Mouse (Mus musculus): ENCODE data around the gene Gm11168. TPM values are rescaled to one million over a fixed set of nuclear protein-coding genes. Genes with fewer than 3 reads are reported as not detected.
A peak's percentile ranks its signal among the peaks of the same experiment; 100 is the strongest.
"Not testable (repeated sequence)": the region's sequence is repeated elsewhere in the genome, so short reads cannot be mapped to it uniquely, and the experiment has no call there.

The Gm11168 gene
- polyA plus RNA-seq (2014; fragmentation: Nextera tagmentation; extraction: Ambion mirVana) = not detected in 2 replicates

DNA sequence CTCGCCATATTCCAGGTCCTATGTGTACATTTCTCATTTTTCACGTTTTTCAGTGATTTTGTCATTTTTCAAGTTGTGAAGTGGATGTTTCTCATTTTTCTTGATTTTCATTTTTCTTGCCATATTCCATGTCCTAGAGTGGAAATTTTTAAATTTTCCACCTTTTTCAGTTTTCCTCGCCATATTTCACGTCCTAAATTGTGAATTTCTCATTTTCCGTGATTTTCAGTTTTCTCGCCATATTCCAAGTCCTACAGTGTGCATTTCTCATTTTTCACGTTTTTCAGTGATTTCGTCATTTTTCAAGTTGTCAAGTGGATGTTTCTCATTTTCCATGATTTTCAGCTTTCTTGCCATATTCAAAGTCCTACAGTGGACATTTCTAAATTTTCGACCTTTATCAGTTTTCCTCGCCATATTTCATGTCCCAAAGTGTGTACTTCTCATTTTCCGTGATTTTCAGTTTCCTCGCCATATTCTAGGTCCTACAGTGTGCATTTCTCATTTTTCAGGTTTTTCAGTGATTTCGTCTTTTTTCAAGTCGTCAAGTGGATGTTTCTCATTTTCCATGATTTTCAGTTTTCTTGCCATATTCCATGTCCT, at the start of gene Gm11168:
TSS of gene Gm11168 (plus strand) at position 553 of the 603 bp plus-strand sequence.
- H3K27me3 ChIP-seq (ENCODE audit: control insufficient read depth, insufficient read depth, low read length); H3K4me2 ChIP-seq (ENCODE audit: low read depth, low read length); ATAC-seq (replicated peaks; ENCODE audit: insufficient number of reproducible peaks, low FRiP score, low TSS enrichment, low read depth); H3K9me3 ChIP-seq (replicated peaks; ENCODE audit: control insufficient read depth, low read length); H3K27ac ChIP-seq (replicated peaks; ENCODE audit: low read depth, low read length); H3K4me3 ChIP-seq (ENCODE audit: low read depth, low read length); DNase-seq (ENCODE audit: low spot score); H3K9ac ChIP-seq (replicated peaks; ENCODE audit: low read length); H3K4me1 ChIP-seq (ENCODE audit: control insufficient read depth, insufficient read depth, low read length); H3K36me3 ChIP-seq (replicated peaks; ENCODE audit: control insufficient read depth, insufficient read depth, low read depth, low read length): not testable (repeated sequence)
- 72% methylated on average over 6 of the region's 14 CpGs for WGBS

- not testable (repeated sequence) for H3K4me1 ChIP-seq (ENCODE audit: control insufficient read depth, insufficient read depth, low read length); H3K9me3 ChIP-seq (replicated peaks; ENCODE audit: control insufficient read depth, low read length); H3K4me2 ChIP-seq (ENCODE audit: low read depth, low read length); H3K36me3 ChIP-seq (replicated peaks; ENCODE audit: control insufficient read depth, insufficient read depth, low read depth, low read length); H3K27me3 ChIP-seq (ENCODE audit: control insufficient read depth, insufficient read depth, low read length); H3K27ac ChIP-seq (replicated peaks; ENCODE audit: low read depth, low read length); H3K4me3 ChIP-seq (ENCODE audit: low read depth, low read length); H3K9ac ChIP-seq (replicated peaks; ENCODE audit: low read length); ATAC-seq (replicated peaks; ENCODE audit: insufficient number of reproducible peaks, low FRiP score, low TSS enrichment, low read depth)
- peak; percentile 47 for DNase-seq (ENCODE audit: low spot score)
- 66% methylated on average over 12 of the region's 12 CpGs for WGBS
Measured at GRCm38 (mm10) chr9:3000445-3000972, 2.6 kb upstream of the Gm11168 start, which contains the start of gene Gm10722. Gene Gm10722, plus strand, starts transcription at chr9:3000922.

DNA sequence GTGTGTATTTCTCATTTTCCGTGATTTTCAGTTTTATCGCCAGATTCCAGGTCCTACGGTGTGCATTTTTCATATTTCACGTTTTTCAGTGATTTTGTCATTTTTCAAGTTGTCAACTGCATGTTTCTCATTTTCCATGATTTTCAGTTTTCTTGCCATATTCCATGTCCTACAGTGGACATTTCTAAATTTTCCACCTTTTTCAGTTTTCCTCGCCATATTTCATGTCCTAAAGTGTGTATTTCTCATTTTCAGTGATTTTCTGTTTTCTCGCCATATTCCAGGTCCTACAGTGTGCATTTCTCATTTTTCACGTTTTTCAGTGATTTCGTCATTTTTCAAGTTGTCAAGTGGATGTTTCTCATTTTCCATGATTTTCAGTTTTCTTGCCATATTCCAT, 2.1 kb upstream of the Gm11168 start:
- not testable (repeated sequence) for ATAC-seq (replicated peaks; ENCODE audit: insufficient number of reproducible peaks, low FRiP score, low TSS enrichment, low read depth); H3K27ac ChIP-seq (replicated peaks; ENCODE audit: low read depth, low read length); H3K4me2 ChIP-seq (ENCODE audit: low read depth, low read length); H3K36me3 ChIP-seq (replicated peaks; ENCODE audit: control insufficient read depth, insufficient read depth, low read depth, low read length); H3K4me3 ChIP-seq (ENCODE audit: low read depth, low read length); DNase-seq (ENCODE audit: low spot score); H3K27me3 ChIP-seq (ENCODE audit: control insufficient read depth, insufficient read depth, low read length); H3K9me3 ChIP-seq (replicated peaks; ENCODE audit: control insufficient read depth, low read length); H3K9ac ChIP-seq (replicated peaks; ENCODE audit: low read length); H3K4me1 ChIP-seq (ENCODE audit: control insufficient read depth, insufficient read depth, low read length)
- WGBS = 65% methylated on average over 8 of the region's 8 CpGs

GRCm38 (mm10) chr9:3001948-3002659, 1.0 kb upstream of the Gm11168 start:
- H3K27me3 ChIP-seq (ENCODE audit: control insufficient read depth, insufficient read depth, low read length); H3K36me3 ChIP-seq (replicated peaks; ENCODE audit: control insufficient read depth, insufficient read depth, low read depth, low read length); H3K4me2 ChIP-seq (ENCODE audit: low read depth, low read length); H3K27ac ChIP-seq (replicated peaks; ENCODE audit: low read depth, low read length); H3K9ac ChIP-seq (replicated peaks; ENCODE audit: low read length); H3K9me3 ChIP-seq (replicated peaks; ENCODE audit: control insufficient read depth, low read length); H3K4me1 ChIP-seq (ENCODE audit: control insufficient read depth, insufficient read depth, low read length); H3K4me3 ChIP-seq (ENCODE audit: low read depth, low read length): not testable (repeated sequence)
- WGBS = 54% methylated on average over 8 of the region's 11 CpGs
- DNase-seq (ENCODE audit: low spot score) (peak; percentile 70), ATAC-seq (replicated peaks; ENCODE audit: insufficient number of reproducible peaks, low FRiP score, low TSS enrichment, low read depth) (peak; percentile 88)

DNA sequence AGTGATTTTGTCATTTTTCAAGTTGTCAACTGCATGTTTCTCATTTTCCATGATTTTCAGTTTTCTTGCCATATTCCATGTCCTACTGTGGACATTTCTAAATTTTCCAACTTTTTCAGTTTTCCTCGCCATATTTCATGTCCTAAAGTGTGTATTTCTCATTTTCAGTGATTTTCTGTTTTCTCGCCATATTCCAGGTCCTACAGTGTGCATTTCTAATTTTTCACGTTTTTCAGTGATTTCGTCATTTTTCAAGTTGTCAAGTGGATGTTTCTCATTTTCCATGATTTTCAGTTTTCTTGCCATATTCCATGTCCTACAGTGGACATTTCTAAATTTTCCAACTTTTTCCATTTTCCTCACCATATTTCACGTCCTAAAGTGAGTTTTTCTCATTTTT, 3.0 kb downstream of the Gm11168 start:
- not testable (repeated sequence) for H3K9ac ChIP-seq (replicated peaks; ENCODE audit: low read length); H3K36me3 ChIP-seq (replicated peaks; ENCODE audit: control insufficient read depth, insufficient read depth, low read depth, low read length); H3K4me1 ChIP-seq (ENCODE audit: control insufficient read depth, insufficient read depth, low read length); H3K27ac ChIP-seq (replicated peaks; ENCODE audit: low read depth, low read length); H3K4me2 ChIP-seq (ENCODE audit: low read depth, low read length); ATAC-seq (replicated peaks; ENCODE audit: insufficient number of reproducible peaks, low FRiP score, low TSS enrichment, low read depth); DNase-seq (ENCODE audit: low spot score); H3K4me3 ChIP-seq (ENCODE audit: low read depth, low read length); H3K27me3 ChIP-seq (ENCODE audit: control insufficient read depth, insufficient read depth, low read length); H3K9me3 ChIP-seq (replicated peaks; ENCODE audit: control insufficient read depth, low read length)
- WGBS = 82% methylated on average over 1 of the region's 5 CpGs

GRCm38 (mm10) chr9:3006636-3007035, 3.5 kb downstream of the Gm11168 start:
- not testable (repeated sequence) for H3K4me1 ChIP-seq (ENCODE audit: control insufficient read depth, insufficient read depth, low read length); DNase-seq (ENCODE audit: low spot score); H3K9ac ChIP-seq (replicated peaks; ENCODE audit: low read length); H3K4me2 ChIP-seq (ENCODE audit: low read depth, low read length); H3K36me3 ChIP-seq (replicated peaks; ENCODE audit: control insufficient read depth, insufficient read depth, low read depth, low read length); H3K9me3 ChIP-seq (replicated peaks; ENCODE audit: control insufficient read depth, low read length); H3K27me3 ChIP-seq (ENCODE audit: control insufficient read depth, insufficient read depth, low read length); H3K4me3 ChIP-seq (ENCODE audit: low read depth, low read length); H3K27ac ChIP-seq (replicated peaks; ENCODE audit: low read depth, low read length)
- ATAC-seq (replicated peaks; ENCODE audit: insufficient number of reproducible peaks, low FRiP score, low TSS enrichment, low read depth) = peak; percentile 83
- 71% methylated on average over 7 of the region's 8 CpGs for WGBS

DNA sequence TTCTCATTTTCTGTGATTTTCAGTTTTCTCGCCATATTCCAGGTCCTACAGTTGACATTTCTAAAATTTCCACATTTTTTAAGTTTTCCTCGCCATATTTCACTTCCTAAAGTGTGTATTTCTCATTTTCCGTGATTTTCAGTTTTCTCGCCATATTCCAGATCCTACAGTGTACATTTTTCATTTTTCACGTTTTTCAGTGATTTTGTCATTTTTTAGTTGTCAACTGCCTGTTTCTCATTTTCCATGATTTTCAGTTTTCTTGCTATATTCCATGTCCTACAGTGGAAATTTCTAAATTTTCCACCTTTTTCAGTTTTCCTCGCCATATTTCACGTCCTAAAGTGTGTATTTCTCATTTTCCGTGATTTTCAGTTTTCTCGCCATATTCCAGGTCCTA, 4.1 kb downstream of the Gm11168 start:
- ATAC-seq (replicated peaks; ENCODE audit: insufficient number of reproducible peaks, low FRiP score, low TSS enrichment, low read depth); H3K4me3 ChIP-seq (ENCODE audit: low read depth, low read length); H3K9ac ChIP-seq (replicated peaks; ENCODE audit: low read length); H3K27ac ChIP-seq (replicated peaks; ENCODE audit: low read depth, low read length); H3K4me1 ChIP-seq (ENCODE audit: control insufficient read depth, insufficient read depth, low read length); H3K27me3 ChIP-seq (ENCODE audit: control insufficient read depth, insufficient read depth, low read length); H3K4me2 ChIP-seq (ENCODE audit: low read depth, low read length); H3K36me3 ChIP-seq (replicated peaks; ENCODE audit: control insufficient read depth, insufficient read depth, low read depth, low read length); H3K9me3 ChIP-seq (replicated peaks; ENCODE audit: control insufficient read depth, low read length): not testable (repeated sequence)
- peak; percentile 11 for DNase-seq (ENCODE audit: low spot score)
- 79% methylated on average over 7 of the region's 9 CpGs for WGBS

GRCm38 (mm10) chr9:3009331-3009730, 6.2 kb downstream of the Gm11168 start:
- not testable (repeated sequence) for H3K4me3 ChIP-seq (ENCODE audit: low read depth, low read length); H3K27ac ChIP-seq (replicated peaks; ENCODE audit: low read depth, low read length); DNase-seq (ENCODE audit: low spot score); H3K36me3 ChIP-seq (replicated peaks; ENCODE audit: control insufficient read depth, insufficient read depth, low read depth, low read length); H3K4me1 ChIP-seq (ENCODE audit: control insufficient read depth, insufficient read depth, low read length); H3K4me2 ChIP-seq (ENCODE audit: low read depth, low read length); H3K9me3 ChIP-seq (replicated peaks; ENCODE audit: control insufficient read depth, low read length); H3K9ac ChIP-seq (replicated peaks; ENCODE audit: low read length); H3K27me3 ChIP-seq (ENCODE audit: control insufficient read depth, insufficient read depth, low read length)
- WGBS = no CpG with 5 or more reads among the region's 5 CpGs
- ATAC-seq (replicated peaks; ENCODE audit: insufficient number of reproducible peaks, low FRiP score, low TSS enrichment, low read depth) = peak; percentile 64; the same call in 1 of the 2 replicates
